Mouse (Mus musculus) gastrocnemius, postnatal 25 days (tissue): Measurements from ENCODE around the gene Pof1b. TPM values are rescaled to one million over a fixed set of nuclear protein-coding genes. Genes with fewer than 3 reads are reported as not detected.

Experiments used
- DNase-seq: peaks from one replicate; pipeline ENCODE4 v3.0.0; 2022
- long read RNA-seq, 2 experiments: library from polyadenylated mRNA; stranded (forward); transcript quantifications; one replicate each; pipeline ENCODE4 v2.0.0; 2021
- total RNA-seq, 2 experiments: library from RNA; stranded (reverse); gene quantifications; 1 replicate in 1 of 2; 2 replicates in 1 of 2; pipeline ENCODE4 v1.2.3; 2021

Gene Pof1b
- not detected for total RNA-seq
- long read RNA-seq, experiment 1 = 0 reads
- long read RNA-seq, experiment 2 = 0 reads

- DNase-seq = no peak
Observed at GRCm38 (mm10) chrX:112698508-112698907, at the start of gene Pof1b. TSS of gene Pof1b (minus strand) at chrX:112698651.

DNA sequence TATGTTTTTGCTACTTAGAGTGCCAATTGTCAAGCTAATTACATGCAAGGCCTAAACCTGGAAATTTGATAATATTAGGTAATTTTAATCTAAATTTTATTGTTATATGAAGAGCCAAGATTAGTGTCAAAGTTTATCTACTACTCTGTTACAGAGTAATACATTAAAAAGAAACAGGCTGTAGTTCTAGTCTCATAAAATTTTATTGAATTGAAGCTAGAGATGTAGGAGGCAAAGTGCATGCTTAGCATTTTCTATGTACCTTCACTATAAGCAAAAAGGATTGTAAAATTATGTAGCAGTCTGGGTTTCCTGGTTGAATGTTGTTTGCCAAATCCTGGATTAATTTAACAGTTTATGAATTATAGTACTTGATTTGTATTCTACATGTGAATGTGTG, 18.1 kb upstream of the Pof1b start:
- DNase-seq = no peak

- no peak for DNase-seq
Observed at GRCm38 (mm10) chrX:112694392-112694791, 4.1 kb downstream of the Pof1b start.

- no peak for DNase-seq
Observed at GRCm38 (mm10) chrX:112680605-112681004, 17.8 kb downstream of the Pof1b start.

- no peak for DNase-seq
Observed at GRCm38 (mm10) chrX:112675525-112675924, 22.9 kb downstream of the Pof1b start.

DNA sequence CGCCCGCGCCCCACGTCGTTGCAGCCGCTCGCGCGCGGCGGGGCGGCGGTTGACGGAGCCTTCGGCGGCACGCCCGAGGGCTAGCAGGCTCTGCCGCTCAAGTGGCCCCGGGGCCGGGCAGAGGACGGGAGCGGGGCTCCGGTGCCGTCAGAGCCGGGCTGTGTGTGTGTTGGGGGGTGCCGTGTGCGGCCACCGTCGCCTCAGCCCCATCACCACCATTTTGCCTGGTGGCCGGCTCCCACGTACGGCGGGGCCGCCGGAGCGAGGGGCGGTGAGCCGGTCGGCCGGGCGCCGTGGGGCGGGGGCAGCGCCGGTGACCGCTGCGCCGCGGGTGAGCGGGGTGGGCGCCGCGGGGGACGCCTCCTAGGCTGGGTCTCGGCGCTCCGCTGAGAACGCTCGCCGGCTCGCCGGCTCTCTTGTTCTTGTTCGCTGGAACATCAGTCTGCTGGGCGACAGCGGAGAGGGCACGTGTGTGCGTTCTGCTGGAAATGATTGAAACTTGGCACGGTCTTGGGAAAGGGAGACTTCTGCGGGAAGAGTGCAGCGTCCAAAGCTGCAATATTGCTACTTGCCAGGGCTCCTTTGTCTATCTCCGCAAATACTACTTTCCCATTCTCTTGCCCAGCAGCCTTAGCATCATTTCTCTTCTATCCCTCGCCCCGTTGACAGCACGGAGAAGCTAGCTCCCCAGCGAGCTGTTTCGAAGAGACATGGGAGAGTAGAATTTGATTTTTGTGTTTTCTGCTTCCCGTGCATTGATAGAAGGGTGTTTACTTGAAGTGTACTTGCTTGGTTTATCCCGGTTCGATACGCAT, 96.9 kb downstream of the Pof1b start:
- DNase-seq = no peak

DNA sequence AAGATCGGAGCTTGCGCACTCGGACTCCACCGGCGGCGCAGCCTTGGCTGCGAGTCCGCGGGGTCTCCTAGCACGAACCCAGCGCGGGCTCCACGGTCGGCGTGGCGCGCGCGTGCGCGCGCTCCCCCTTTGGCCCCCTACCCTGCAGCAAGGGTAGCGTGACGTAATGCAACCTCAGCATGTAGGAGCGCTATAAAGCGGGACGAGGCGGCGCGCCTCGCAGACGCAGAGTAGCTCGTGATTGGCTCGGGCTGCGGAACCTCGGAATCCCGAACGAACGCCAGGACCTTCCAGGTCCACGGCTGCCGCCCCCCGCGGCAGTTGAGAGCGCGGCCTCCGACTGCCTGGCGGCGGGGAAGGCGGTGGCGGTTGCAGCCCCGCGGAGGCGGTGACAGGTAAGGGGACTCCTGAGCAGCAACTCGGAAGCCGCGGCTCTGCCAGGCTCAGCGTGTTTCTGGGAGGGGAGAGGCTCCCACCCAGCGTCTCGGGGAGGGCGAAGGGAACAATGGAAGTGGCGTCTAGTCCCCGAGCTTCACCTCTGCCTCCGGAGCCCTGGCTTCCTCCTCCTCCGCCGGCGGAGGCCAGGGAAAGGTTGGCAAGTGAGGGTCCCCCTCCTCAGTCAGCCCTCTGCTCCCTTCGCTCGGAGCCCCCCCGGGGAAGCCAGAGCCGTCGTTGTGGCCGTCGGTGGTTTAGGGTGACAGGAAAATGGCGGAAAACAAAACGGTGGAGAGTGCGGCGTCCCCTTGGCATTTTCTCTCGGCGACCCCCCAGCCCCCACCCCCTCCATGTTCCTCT, 97.7 kb downstream of the Pof1b start, which contains the start of gene Zfp711:
TSS of gene Zfp711 (plus strand) at position 16 of the 795 bp plus-strand sequence.
- no peak for DNase-seq

Other genes with a start within 250 kb of the Pof1b start
- not detected for gene 2010106E10Rik, start 203.4 kb downstream of the Pof1b start, total RNA-seq
- gene Zfp711, start 98.1 kb downstream of the Pof1b start, total RNA-seq = under 1 TPM; 0.15 to 0.21 TPM